Mouse (Mus musculus): Measurements from ENCODE around the gene Zfhx2. TPM values are rescaled to one million over a fixed set of nuclear protein-coding genes. Genes with fewer than 3 reads are reported as not detected.

Gene Zfhx2
- total RNA-seq, 2 experiments from 2014 or later, result 2.9 to 3.8 TPM

DNA sequence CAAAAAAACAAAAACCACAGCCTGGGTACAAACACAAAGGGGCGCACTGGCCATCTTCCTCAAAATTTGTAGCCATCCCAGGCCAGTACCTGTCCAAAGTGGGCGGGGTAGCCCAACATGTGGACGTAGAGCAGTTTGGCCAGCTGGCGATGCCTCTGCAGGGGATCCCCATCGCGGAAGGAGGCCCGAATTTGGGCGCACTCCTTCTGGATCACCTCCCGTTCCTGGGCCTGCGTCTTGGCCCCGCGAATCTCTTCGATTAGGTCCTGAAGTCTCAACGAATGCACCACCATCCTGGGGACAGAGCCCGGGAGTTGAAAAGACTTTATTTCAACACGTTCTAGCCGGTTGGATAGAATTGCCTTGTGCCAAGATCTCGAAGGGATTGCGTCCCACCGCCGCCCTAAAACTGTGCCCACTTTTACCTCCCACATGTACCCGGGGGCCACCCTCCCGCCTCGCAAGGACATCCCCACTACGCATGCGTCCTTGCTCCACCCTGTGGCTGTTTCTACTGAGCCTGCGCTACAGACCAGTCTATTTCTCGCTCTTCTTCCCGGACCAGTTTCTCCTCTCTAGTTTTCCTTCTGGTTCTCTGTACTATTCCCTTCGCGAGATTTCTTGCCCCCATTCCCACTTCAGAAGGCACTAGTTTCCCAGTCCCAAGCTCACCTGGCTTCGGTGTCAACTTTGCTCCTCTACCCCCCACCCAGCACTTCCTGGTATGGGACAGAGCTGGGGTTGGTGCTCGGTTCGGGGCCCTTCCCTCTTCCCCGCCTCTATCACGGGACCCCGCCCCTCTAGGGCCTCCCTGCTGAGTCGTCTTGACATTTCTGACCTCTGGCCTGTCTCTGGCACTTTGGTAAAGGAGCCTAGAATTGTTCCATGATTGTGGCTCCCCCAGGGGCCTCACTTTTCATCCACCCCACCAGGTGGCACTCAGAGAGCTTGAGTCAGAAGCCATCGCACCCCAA is 14.0 kb upstream of the Zfhx2 start, which contains the start of gene Ap1g2:
Gene Ap1g2 (minus strand): TSS at position 758 of the 974 bp plus-strand sequence.
- DNase-seq, result peak; percentile 79

DNA sequence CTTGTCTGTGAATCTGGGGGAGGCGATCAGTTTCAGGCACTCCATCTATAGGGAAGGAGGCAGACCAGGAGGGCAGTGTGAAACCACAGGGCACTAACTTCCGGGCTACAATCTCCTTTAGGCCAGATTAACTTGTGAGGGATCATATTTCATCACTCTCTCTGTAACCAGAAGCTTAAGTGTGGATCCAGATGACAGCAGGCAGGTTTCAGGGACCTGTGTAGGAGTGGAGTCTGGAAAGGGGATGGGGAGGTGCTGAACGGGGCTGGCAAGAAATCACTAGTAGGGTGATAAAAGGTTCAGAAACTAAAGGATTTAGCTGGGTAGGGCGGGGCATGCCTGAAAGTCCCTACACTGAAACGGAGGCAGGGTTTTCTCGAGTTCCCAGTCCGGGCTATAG is 13.3 kb upstream of the Zfhx2 start:
- no peak for DNase-seq

DNA sequence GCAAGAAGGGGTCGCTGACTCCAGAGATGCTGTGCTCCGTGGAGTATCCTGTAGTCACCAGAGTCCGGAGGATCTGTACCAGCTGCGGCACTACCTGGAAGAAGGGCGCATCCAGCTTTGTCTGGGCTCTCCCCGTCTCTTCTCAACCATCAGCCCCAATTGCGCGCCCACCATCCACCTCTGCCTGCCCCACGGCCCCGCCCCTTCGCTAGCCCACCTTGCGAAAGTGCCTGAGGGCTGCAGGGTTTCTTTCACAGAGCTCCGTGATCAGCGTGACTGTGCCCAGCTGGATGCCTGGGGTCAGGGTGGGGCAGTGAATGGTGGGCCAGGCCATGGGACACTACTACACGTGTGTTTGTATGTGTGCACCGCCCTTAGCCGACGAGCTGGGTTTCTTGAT is 12.2 kb upstream of the Zfhx2 start:
- no peak for DNase-seq

DNA sequence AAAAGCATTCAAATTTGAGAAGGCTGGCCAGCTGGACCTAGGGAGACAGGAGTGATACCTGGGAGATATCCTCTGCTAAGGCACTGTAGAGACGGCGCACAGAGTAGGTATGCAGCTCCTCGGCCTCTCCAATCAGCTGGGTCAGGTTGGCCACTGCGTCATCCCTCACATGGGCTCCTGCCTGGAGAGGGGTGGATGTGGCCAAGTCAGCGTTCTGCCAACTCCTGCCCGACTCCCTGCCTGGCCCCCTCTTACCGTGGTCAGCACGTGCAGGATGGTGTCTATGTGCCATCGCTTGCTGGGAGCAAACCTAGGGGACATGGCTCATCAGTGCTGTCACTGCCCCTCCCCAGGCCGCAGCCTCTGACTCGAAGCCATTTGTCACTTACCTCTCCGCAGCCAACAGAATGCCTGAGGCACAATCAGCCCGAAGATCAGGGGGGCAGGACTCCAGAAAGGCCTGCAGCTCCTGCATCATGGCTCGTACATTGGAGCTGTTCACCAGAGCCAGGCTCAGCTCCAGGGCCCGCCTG is 10.2 kb upstream of the Zfhx2 start:
- no peak for DNase-seq

DNA sequence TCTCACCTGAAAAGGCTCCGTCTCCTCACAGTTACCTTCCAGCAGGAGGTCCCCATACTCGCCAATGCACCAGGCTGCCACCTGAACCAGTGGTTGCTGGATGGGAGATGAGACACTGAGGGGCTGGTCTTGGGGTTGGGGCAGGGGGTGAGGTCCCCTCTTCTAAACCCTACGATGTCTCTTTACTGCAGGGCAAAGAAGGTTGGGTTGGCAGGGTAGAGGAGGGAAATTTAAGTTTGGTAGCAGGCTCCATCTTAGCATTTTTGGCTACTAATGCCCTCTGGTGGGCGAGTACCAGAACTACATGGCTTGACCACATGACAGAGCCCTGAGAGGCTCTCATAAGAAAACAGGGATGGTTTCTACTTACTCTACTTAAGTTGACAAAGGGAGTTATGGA is 9.5 kb upstream of the Zfhx2 start:
- peak; percentile 74 for DNase-seq

DNA sequence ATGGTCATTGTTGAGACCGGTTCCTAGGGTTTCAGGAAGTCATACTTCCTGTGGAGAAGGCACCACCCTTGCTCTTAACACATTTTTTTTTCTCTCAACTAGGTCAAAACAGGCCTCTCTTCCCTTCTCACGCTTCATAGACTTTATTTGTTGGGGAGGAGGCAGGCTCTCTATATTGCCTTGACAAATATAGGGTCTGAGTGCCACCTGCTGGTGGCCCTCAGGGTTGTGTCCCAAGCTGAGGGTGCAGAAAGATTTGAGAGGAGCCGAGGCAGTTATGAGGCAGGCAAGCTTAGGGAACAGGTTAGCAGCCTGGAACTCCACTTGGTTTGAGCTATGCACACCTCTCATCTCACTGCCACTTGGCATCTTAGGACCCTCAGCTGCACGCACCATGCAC is 5.9 kb upstream of the Zfhx2 start:
- peak; percentile 63 for DNase-seq

DNA sequence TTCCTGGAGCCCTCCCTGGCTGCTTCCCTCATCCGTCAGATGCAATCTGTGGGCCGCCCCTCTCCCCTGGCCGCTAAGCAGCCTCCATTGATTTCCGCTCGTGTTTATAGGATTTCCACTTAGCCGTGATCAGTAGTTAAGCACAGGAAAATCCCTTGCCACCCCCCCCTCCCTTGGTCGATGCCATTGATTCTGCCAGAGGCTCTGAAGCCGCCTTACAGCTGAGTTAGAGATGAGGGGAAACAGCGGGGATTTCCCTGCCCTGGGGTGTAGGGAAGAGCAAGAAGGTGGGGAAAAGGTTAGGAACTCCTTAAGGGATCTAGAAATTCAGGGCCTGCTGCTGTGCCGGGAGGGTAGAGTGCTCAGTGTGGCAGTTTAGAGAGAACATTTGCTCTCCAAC is 5.5 kb upstream of the Zfhx2 start:
- no peak for DNase-seq

DNA sequence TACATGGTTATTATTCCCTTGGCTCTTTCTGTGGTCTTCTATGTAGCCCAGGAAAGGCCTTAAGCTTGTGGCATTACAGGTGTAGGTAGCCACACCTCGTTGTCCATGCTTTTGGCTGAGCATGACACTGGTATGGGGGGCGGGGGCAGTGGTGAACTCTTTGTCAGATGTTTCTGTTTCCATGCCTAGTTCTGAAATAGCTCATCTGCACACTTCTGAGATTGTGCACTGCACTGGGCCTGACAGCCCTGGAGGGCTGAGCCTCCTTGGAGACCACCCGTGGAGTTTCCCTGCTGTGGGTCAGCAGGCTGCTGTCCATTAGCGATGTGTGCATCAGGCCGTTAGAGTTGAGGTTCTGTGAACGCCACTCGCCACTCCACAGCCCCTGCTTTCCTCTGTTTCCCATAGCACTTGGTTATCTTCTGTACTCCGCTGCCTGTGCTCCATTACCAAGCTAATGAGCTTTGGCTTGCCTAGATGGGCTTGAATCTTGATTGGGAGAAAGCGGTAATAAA is 4.5 kb upstream of the Zfhx2 start:
- DNase-seq, result no peak

DNA sequence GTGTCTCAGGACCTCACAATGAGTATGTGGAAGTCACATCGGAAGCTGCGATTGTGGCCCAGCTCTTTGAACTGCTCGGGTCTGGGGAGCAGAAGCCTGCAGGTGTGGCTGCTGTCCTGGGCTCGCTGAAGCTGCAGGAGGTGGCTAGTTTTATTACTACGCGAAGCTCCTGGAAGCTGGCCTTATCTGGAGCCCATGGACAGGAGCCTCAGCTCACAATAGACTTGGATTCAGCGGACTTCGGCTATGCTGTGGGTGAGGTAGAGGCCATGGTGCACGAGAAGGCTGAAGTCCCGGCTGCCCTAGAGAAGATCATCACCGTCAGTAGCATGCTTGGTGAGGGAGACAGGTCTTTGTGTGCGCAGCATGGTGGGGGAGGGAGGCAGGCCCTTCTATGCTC is 3.5 kb upstream of the Zfhx2 start:
- no peak for DNase-seq

DNA sequence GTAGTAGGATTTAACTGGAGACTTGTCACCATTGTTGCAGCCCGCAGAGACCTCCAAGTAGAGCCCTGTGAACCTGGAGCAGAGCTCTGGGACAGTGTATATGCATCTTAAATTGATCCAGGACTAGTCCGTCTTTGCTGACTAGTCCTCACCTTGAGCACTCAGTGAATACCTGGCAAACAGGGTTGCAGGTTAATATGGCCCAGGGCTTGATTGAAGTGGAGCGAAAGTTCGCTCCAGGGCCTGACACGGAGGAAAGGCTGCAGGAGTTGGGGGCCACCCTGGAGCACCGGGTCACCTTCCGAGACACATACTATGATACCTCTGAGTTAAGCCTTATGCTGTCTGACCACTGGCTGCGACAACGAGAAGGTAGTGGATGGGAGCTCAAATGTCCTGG is 3.1 kb upstream of the Zfhx2 start:
- DNase-seq, result no peak

DNA sequence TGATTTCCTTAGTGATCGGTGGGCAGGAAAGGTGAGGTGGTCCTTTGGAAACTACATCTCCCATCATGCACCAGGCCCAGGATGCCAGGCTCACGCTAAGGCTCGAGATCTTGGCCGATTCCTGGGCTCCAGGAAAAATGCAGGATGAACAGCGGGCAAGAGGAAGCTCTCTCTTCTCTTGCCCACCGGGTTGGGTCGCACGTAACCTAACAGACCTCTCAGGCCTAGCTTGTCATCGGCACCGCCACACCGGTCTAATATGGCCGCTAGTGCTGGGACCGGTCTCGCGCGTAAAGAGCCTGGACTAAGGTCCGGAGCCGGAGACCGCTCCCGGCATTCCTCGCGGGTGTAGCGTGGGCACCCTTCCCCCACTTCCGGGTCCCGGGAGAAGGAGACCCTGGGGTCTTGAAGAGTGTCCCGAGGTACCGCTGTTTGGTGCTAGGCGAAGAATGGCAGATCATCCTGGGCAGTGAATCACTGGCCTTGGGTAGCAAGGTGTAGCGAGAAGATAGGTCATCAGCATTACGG is 2.6 kb upstream of the Zfhx2 start, which contains the start of gene Thtpa:
Gene Thtpa (plus strand): TSS at position 81 of the 528 bp plus-strand sequence.
- peak; percentile 83 for DNase-seq

DNA sequence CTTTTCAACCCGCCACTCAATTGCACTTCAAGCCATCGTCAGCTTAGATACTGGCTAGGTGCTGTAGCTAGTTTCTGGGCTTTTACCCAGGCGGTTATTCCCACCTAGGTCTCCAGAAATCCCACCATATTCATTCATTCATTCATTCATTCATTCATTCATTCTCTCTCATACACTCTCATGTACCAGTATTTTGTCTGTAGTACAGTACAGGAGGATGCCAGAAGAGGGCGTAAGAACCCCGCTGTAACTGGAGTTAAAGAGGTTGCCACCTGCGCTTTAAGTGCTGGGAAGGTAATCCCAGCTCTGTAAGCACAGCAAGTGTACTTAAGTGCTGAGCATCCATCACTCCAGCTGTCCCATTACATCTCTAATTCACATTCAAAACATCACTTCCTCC is 1.8 kb upstream of the Zfhx2 start:
- DNase-seq, result no peak

DNA sequence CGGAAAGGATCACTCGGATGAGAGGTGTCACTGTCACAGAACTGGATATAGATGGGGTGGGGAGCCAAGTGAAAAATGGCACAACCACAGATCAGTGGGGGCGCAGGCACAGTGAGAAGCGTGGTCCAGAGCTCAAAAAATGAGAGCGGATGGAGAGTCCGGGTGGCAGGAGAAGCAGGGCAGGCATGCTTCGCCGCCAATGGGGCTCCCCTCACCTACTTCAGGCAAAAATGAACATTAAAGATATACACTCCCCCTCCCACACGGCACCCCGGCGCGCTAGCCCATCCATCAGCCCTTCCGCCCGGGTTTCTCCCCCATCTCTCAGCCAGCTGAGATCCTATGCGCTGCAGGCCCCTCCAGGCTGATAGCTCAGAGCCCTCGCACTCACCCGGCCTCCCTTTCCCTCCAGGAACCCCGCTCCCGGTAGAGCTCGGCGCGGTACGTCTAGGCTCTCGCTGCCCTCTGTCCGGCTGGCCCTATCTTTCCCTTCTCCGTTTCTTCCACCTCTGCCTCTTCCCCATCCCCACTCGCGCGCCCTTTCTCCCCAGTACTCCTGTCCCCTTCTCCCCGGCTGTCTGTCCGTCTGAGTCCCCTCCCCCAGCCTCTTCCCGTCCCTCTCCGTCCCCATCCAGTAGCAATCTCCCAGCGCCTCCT is 787 bp downstream of the Zfhx2 start:
- no peak for DNase-seq

DNA sequence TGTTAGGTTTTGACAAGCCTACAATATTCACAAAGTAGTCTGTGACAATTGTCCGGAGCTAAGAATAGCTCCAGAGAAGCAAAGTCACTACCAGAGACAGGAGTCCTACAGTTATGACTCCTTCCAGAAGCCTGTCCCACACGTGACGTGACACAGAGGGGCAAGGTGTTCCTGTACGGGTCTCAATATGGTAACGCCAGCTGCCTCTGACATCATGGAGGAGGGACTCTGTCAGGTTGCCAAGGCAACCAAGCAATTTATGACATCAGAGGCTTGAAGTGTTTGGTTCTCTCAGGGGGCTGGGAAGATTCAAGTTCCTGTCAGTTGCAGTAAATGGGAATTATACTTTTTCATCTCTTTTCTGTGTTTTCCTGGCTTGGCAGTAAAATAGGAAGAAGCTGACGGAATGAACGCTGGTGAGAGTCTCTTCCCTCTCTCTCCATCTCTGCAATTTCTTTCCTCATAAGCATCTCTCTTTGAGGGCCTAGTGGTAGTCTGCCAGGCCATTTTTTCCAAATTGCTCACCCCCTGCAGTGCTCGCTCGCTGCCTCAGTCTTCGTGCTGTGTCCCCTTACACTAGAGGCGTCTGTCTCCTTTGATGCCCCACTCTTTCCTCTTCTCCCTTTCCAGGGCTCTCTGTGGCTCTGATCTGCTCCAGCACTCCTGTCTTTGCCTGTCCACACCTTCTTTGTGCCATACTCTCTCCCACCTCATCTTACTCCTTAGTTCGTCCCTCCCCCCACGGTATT is 2.8 kb downstream of the Zfhx2 start:
- no peak for DNase-seq

DNA sequence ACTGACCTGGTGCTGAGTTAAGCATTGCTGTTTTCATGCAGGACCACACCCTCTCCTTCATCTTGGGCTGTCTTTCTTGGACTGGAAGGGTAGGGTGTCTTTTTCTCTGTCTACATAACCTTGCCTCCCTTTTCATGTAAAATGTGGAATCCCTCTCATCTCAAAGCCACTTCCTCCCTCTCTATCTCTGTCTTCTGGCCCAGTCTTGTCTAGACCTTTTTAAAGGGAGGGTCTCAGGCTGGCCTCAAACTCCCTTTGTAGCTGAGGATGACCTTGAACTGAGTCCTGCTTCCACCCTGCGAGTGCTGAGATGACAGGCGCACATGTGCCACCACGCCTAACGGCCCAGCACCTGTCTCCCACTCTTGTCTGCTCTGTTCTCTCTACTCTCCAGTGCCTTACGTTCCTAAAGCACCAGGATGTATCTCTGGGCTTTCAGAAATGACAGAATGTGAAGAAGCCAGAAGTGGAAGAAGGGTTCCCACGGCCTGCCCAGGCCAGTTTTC is 6.1 kb downstream of the Zfhx2 start:
- no peak for DNase-seq

DNA sequence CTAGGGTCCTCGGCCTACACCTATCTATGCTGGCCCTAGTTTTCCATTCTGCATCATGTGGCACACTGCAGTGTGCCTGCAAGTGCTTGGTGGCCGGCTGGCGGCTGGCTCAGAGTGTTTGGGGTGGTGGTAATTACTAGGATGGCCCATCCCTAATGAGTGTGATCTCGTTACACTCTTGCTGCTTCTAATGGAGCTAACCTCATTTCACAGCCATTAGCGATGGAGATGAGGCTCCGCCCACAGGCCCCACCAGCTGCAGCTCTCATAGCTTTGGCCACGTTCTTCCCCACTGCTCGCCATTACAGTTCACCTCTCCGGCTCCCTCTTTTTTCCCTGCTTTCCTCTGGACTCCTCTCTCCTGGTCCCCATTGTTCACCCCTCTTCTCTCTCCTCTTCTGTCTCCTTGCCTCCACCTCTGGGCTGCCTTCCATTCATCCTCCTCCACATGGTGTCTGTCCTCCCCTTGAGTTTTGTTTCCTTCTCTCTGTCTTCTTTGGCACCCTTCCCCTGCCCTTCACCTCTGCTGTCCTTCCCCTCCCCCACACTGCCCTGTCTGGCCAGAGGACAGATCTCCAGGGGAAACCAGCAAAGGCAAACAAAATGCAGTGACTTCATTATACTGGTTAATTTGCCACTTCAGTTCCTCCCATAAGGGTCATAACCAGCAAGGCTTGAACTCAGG is 6.7 kb downstream of the Zfhx2 start:
- no peak for DNase-seq

DNA sequence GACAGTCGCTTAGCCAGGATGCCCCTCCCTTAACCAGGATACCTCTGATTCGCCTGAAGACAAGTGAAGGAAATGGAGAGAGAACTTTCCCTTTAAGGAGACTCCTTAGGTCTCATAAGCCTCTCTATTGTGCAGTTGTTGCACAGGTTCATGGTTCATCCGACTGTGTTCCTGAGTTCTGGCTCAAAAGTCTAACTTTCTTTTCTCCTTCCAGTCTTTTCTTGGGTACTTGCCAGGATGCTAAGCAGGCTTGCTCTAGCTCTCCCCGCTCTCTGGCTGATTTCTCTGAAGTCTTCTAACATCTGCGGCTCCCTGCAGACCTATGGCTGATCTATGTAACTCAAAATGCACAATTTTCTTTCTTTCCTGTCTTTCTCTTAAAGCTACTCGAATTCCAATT is 8.6 kb downstream of the Zfhx2 start:
- no peak for DNase-seq

DNA sequence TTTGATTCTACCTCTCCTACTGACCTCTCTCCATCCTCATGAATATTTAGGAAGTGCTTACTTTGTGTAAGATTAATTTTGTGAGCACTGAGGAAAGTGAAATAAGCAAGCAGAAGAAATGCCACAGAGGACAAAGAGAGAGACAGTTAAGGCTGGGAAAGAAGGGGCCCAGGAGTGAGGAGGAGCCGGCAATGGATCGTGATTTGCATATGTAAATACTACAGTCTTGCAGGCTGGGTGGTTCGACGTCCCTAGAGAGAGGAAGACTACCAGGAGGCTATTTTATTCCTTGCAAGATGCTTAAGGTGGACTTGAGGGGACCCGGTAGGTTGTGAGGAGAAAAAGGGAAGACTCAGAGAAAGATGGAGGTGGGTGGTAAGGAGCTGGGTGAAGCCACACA is 11.0 kb downstream of the Zfhx2 start:
- DNase-seq, result no peak

DNA sequence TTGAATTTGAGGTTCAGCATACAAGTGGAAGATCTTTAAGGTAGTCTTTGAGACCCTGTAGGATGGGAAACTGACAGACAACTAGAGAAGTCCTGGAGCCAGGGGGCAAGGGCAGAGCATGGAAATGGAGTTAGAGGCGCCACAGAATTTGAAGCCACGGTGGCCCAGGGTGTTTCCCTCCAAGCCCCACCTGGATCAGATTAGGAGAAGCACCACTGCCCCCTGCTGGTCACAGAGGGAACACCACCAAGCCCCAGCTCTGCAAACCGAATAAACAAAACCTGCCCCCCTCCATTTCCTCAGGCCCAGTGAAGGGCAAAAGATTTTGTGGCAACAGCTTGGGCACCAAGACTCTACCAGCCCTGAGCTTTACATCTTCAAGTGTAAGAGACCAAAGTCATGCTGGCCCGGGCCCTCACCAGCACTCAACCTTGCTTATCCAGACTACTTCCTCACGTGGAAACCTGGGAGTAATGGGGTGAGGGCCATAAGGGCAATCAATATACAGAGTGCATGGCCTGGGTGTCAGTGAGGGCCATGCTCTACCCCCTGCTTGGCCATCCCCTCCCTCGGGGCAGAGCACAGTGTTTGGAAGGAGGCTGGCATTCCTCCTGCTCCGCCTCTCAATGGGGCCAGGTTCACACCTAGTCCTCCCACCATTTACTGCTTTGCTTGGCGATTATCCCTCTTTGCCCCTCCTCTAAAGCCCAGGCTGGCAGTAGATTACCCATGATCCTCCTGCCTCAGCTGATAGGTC is 12.7 kb downstream of the Zfhx2 start:
- DNase-seq, result peak; percentile 82

DNA sequence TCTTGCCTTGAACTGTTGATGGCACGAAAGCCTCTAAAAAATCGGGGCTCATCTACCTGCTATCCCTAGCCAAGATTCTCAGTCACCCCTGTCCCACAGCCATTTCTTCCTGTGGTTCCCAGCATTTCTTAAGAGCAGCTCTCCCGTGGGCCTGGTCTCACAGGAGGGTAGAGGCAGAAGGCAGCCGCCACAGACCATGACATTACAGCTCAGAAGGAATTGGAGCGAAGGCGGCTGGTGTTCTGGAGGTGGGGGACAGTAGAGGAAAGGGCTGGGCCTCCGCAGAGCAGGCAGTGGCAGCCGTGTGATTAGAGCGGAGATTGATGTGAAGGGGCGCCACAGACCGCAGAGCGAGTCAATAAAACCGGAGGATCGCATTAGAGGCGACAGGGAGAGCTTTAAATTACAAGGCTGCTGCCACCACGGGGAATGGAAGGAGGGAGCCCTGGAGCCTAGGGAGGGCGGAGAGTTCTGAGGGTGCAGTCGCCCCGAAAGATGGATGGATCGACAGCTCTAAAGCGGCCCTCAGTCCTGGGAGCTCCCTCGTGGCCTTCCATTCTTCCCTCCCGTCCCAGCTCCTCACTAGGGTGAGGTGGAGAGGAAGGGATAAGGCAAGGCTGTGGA is 13.6 kb downstream of the Zfhx2 start:
- no peak for DNase-seq

Measured in heart, postnatal 4 days (tissue).